Mouse (Mus musculus) forebrain, embryonic 15.5 days (tissue): ENCODE results near the gene Prss56. TPM values are rescaled to one million over a fixed set of nuclear protein-coding genes. Genes with fewer than 3 reads are reported as not detected.

Experiments
- ATAC-seq: fragments of 200-750 bp; cut with Nextera tagmentation; replicated peaks from 2 replicates; pipeline ENCODE4 v1.8.0; 2017; ENCODE audit warnings: mild to moderate bottlenecking, moderate TSS enrichment, moderate library complexity
- H3K27ac ChIP-seq: fragments of 300-500 bp; sonication (generic); replicated peaks from 2 replicates; pipeline ENCODE4 v1.5.1; 2015; ENCODE audit warnings: mild to moderate bottlenecking, inconsistent platforms
- H3K27me3 ChIP-seq: fragments of 300-500 bp; sonication (generic); 2 replicates; pipeline ENCODE4 v1.6.1; 2015; ENCODE audit warnings: inconsistent platforms
- H3K36me3 ChIP-seq: fragments of 300-500 bp; sonication (generic); 2 replicates; pipeline ENCODE4 v1.6.1; 2015; ENCODE audit warnings: mild to moderate bottlenecking, inconsistent platforms
- H3K4me1 ChIP-seq: fragments of 300-500 bp; sonication (generic); 2 replicates; pipeline ENCODE4 v1.6.1; 2015; ENCODE audit warnings: inconsistent platforms
- H3K4me2 ChIP-seq: fragments of 300-500 bp; sonication (generic); replicated peaks from 2 replicates; pipeline ENCODE4 v1.6.1; 2015; ENCODE audit warnings: mild to moderate bottlenecking, inconsistent platforms
- H3K4me3 ChIP-seq: fragments of 300-500 bp; sonication (generic); 2 replicates; pipeline ENCODE4 v1.5.1; 2015; ENCODE audit warnings: mild to moderate bottlenecking, inconsistent platforms
- H3K9ac ChIP-seq: fragments of 300-500 bp; sonication (generic); replicated peaks from 2 replicates; pipeline ENCODE4 v1.6.1; 2015; ENCODE audit warnings: mild to moderate bottlenecking, inconsistent platforms
- H3K9me3 ChIP-seq: fragments of 300-500 bp; sonication (generic); 2 replicates; pipeline ENCODE4 v1.6.1; 2016; ENCODE audit warnings: inconsistent platforms
- WGBS: fragments of 180-500 bp; shearing (Covaris S2); methylation state at CpG from one replicate; pipeline ENCODE4 v1.1.7; 2015; ENCODE audit warnings: mixed read lengths; 5-methylcytosine and 5-hydroxymethylcytosine counted together
- polyA plus RNA-seq: library from polyadenylated mRNA; unstranded; fragments of >200 nt; fragmentation: Nextera tagmentation; extraction: Ambion mirVana; gene quantifications from 2 replicates; pipeline ENCODE4 v1.2.1, GENCODE M21; 2015

Gene Prss56
- 0.92 and 1.2 TPM in 2 replicates for polyA plus RNA-seq

DNA sequence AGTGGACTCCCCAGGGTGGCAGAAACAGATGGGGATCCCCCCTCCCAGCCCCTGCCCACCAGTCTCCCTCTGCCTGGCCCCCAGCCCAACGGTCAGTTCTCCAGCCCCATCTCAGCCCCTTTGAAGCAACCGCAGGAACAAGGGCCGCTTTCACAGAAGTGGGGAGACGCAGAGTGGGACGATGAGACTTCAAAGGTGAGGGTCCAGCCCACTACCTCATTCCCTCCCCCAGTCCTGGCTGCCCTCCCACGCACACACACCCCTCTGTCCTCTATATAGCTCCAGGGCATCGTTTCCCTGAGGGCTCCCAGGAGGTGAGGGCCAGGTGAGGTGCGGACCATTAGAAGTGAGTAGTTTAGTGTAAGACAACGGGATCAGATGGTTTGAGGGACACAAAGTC is at the start of gene Prss56:
Gene Prss56 (plus strand): TSS at position 301 of the 400 bp plus-strand sequence.
- Histone ChIP-seq H3K9ac (no peak within 1 kb of the TSS), H3K27me3 (peaks cover 22% of the 10 kb centered on the region)

DNA sequence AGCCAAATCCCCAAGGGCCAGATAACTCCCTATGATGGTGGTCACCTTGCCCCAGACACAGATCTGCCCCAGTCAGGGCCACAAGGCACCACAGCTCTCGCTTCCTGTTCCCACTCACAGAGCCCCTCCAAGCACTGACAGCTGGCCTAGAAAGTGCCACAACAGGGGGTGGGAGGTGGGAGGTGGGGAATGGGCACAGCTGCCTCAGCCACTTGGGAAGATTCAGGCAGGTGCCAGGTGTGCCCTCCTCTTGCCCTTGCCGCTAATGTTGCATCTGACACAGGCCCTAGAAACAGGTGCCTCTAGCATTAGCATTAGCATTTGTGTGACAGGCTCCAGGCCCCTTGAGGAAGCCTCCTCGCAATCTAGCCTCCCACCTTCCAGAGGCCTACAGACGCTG is 41.6 kb upstream of the Prss56 start:
- Histone ChIP-seq H3K4me1 (peaks cover 7% of the 10 kb centered on the region; the same call in 1 of the 2 replicates), H3K4me3 (no peak overlapping the region), H3K9me3 (no peaks in the 10 kb centered on the region), H3K36me3 (no peaks in the 10 kb centered on the region), H3K9ac (no peak overlapping the region), H3K4me2 (no peak overlapping the region), H3K27me3 (no peaks in the 10 kb centered on the region), H3K27ac (no peak overlapping the region)
- 64% methylated on average over 4 of the region's 4 CpGs for WGBS
- no peak for ATAC-seq

More for the DNA sequence above, at the start of gene Prss56:
- Histone ChIP-seq H3K4me1 (peaks cover 22% of the 10 kb centered on the region), H3K4me2 (no peak within 1 kb of the TSS), H3K36me3 (no peaks in the 10 kb centered on the region), H3K9me3 (no peaks in the 10 kb centered on the region), H3K27ac (no peak within 1 kb of the TSS), H3K4me3 (no peak within 1 kb of the TSS)
- 50% methylated on average over 9 of the region's 9 CpGs for whole genome bisulfite sequencing
- no peak for ATAC-seq

DNA sequence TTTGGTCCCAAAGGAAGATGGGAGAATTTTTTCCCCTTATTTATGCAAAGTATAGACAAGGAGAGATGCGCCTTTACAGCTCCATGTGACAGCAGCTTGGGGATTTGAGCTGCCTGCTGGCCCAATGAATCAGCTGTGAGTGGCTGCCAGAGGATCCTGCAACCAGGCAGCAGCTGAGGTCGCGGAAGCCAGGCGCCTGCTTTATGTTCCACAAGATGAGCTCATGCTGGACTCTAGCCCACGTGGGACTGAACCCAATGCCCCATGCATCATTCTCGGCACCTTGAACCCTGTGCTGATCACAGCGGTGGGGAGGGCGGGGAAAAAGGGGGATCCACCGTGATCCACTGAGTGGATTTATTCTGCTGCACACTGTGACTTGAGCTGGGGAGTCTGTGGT is 40.7 kb upstream of the Prss56 start:
- Histone ChIP-seq H3K9me3 (no peaks in the 10 kb centered on the region), H3K36me3 (no peaks in the 10 kb centered on the region), H3K4me2 (no peak overlapping the region), H3K27ac (no peak overlapping the region), H3K4me1 (peaks cover 7% of the 10 kb centered on the region; the same call in 1 of the 2 replicates), H3K4me3 (no peak overlapping the region), H3K27me3 (no peaks in the 10 kb centered on the region), H3K9ac (no peak overlapping the region)
- ATAC-seq = peak; percentile 60
- 46% methylated on average over 9 of the region's 9 CpGs for WGBS

DNA sequence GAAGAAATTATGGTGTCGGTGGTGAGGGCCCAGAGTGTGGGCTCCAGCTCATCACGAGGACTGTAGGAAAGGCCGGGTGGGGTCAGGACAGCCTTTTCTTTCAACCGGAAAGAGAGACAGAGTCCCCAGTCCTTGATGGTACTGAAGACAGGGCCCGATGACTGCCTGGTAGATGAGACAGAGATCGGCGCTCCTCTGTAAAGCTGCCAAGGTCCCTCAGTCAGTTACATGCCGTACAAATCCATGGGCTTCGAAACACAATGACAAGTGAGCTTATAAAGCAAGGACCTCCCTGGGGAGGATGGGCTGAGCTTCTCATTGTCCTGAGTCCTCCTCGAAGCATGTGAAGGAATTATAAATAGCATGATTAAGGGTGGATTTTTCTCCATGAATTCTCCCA is 40.0 kb upstream of the Prss56 start:
- H3K4me1 ChIP-seq = peaks cover 7% of the 10 kb centered on the region; the same call in 1 of the 2 replicates
- no peak overlapping the region for H3K4me3 ChIP-seq
- H3K4me2 ChIP-seq = no peak overlapping the region
- no peak overlapping the region for H3K9ac ChIP-seq
- 0 out of 2 replicates have a peak, but pooled peaks have one; percentile 11 for ATAC-seq
- H3K27ac ChIP-seq = no peak overlapping the region
- no peaks in the 10 kb centered on the region for H3K9me3 ChIP-seq
- H3K27me3 ChIP-seq = no peaks in the 10 kb centered on the region
- H3K36me3 ChIP-seq = no peaks in the 10 kb centered on the region
- WGBS = 70% methylated on average over 10 of the region's 10 CpGs

DNA sequence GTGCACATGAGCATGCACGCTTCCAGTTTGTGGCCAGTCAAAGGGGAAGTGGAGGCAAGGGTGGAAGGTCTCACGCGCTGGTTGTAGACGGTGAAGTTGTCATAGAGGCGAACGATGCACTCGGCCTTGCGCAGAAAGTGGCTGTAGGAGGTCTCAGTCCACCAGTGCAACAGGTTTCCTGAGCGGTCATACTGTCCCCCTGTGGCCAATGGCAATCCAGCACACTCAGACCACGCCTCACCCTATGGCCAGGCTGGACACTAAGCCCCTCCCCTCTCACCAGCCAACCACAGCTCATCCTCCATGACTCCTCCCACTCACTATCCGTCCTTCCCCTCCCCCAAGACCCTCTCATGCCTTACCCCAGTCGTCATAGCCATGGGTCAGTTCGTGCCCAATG is 33.7 kb upstream of the Prss56 start:
- peaks cover 42% of the 10 kb centered on the region for H3K27me3 ChIP-seq
- WGBS = 37% methylated on average over 13 of the region's 13 CpGs

DNA sequence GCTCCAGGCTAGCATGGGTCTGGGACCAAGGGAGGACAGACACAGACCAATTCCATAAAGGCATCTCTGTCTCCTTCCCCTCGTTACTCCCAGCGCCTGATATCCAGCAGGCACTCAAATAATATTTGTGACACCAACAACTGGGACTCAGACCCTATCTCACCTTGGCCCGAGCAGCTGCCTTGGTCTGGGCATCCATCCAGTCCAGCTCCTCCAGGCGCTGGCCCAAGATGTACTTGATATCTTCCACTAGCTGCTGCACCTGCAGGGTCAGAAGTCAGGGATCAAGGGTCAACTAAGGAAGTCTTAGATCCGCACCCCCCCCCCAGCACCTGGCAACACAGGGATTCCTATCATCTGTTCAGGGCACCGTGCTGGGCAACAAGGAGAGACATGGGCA is 31.8 kb upstream of the Prss56 start:
- Histone ChIP-seq H3K4me1 (peaks cover 30% of the 10 kb centered on the region), H3K27ac (no peak overlapping the region), H3K36me3 (no peaks in the 10 kb centered on the region), H3K27me3 (peaks cover 60% of the 10 kb centered on the region), H3K9ac (no peak overlapping the region), H3K4me3 (no peak overlapping the region), H3K4me2 (no peak overlapping the region), H3K9me3 (no peaks in the 10 kb centered on the region)
- 88% methylated on average over 6 of the region's 6 CpGs for WGBS
- ATAC-seq = no peak

More for the DNA sequence above, 33.7 kb upstream of the Prss56 start:
- peaks cover 12% of the 10 kb centered on the region for H3K4me1 ChIP-seq
- no peaks in the 10 kb centered on the region for H3K9me3 ChIP-seq
- ATAC-seq = no peak
- no peak overlapping the region for H3K4me3 ChIP-seq
- no peak overlapping the region for H3K9ac ChIP-seq
- H3K36me3 ChIP-seq = no peaks in the 10 kb centered on the region
- H3K27ac ChIP-seq = no peak overlapping the region
- no peak overlapping the region for H3K4me2 ChIP-seq

DNA sequence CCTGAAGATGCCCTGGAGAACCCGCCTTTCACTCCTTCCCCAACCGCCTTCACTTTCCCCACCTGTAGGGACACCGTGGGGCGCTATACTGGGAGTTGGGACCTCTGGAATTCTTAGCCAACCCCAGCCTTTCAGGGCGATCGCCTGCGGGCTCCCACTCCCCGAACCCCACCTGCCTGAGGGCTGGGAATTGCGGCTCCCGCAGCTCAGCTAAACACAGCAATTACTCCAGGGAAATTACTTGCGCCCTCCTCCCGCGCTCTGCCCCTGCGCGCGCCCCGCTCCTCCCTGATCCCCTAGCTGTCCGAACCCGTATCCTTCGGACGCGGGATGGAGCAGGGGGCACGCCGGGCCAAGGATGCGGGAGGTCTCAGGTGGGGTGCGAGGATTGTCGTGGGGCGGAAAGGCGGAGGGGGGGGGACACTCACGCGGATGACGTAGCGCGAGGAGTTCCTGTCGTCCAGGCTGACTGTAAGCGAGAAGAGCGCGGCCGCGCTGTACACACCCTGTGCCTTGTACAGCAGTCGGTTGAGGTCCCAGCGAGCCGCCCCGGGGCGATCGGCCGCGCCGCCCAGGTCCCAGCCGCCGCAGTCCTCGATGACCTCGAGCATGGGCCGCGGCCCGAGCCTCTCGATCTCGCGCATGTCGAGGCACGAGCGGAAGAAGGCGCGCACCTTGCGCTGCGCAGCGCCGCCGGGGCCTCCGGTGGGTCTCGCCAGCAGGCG is 29.2 kb upstream of the Prss56 start:
- peak overlapping the region; percentile 29; the same call in 1 of the 2 replicates for H3K9ac ChIP-seq
- H3K9me3 ChIP-seq = no peaks in the 10 kb centered on the region
- peaks cover 85% of the 10 kb centered on the region for H3K27me3 ChIP-seq
- under 1% methylated on average over 70 of the region's 72 CpGs for WGBS
- no peaks in the 10 kb centered on the region for H3K36me3 ChIP-seq
- 0 out of 2 replicates have a peak, but pooled peaks have one; percentile 18 for ATAC-seq
- H3K27ac ChIP-seq = no peak overlapping the region
- H3K4me1 ChIP-seq = peaks cover 30% of the 10 kb centered on the region
- peak overlapping the region; percentile 47 for H3K4me3 ChIP-seq
- H3K4me2 ChIP-seq = peak overlapping the region; percentile 68

DNA sequence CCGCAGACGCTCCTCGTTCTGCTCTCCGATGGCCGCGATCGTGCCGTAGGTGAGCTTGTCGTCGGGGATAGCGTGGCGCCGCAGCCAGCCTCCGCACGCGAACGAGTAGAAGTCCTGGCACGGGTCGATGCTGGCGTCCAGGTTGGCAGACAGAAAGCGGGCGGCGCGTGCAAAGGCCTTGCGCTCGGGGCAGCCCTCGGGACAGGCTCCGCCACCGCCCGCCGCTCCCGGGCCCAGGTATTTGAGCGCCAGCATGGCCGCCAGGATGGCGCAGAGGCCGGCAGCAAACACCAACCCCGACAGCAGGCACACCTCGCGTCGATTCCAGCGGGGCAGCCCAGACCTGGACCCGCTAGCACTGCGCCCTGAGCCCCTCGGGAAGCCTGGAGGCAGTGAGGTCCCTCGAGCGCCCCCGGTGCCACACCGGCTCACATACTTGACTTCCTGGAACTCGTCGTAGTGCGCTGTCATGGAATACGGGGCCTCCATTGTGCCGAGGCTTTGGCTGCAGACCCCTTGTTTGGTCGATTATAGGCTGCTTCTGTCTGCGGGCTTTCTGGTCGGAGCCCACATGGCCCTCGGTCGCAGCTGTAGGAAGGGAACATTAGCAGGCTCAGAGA is 28.5 kb upstream of the Prss56 start:
- Histone ChIP-seq H3K27me3 (peaks cover 85% of the 10 kb centered on the region), H3K9me3 (no peaks in the 10 kb centered on the region), H3K4me3 (peak overlapping the region; percentile 47), H3K4me1 (peaks cover 30% of the 10 kb centered on the region), H3K4me2 (peak overlapping the region; percentile 68), H3K9ac (peak overlapping the region; percentile 29; the same call in 1 of the 2 replicates), H3K27ac (no peak overlapping the region), H3K36me3 (no peaks in the 10 kb centered on the region)
- WGBS = 1% methylated on average over 58 of the region's 58 CpGs
- 0 out of 2 replicates have a peak, but pooled peaks have one; percentile 3 for ATAC-seq

DNA sequence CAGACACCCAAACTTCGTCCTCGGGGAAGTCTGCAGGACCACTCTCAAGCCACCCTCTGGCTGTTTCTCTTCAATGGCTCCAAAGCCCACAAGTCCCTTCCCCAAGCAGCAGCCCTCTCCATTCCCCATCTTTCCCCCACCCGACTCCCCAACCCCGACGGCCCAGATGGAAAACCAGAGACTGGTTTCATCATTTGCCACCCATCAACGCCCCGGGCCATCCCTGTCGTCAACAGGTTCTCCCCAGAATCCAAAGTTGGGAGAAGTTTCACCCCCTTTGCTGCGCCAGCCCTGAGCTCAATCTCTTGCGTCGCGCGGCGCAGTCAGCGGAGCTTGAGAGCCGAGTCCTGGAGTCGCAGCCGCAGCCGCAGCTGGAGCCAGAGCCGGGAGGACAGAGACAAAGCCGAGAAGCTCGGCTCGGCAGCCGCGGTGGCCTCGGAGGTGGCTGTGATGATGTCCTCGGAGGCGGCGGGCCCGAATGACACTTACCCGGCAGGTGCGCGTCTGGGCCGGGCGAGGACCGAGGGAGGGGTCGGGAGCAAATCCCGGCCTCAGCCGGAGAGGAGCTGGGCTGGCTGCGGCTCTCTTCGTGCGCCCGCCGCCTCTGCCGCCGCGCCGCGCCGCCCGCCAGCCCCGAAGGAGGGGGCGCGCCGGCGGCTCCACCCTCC is 27.4 kb upstream of the Prss56 start:
- Histone ChIP-seq H3K9ac (peak overlapping the region; percentile 39), H3K27ac (0 out of 2 replicates have a peak overlapping the region, but pooled peaks have one; percentile 32), H3K4me3 (peak overlapping the region; percentile 47), H3K27me3 (peaks cover 81% of the 10 kb centered on the region), H3K4me1 (peaks cover 30% of the 10 kb centered on the region), H3K36me3 (no peaks in the 10 kb centered on the region), H3K4me2 (peak overlapping the region; percentile 68), H3K9me3 (no peaks in the 10 kb centered on the region)
- peak; percentile 24 for ATAC-seq
- WGBS = 1% methylated on average over 39 of the region's 56 CpGs

DNA sequence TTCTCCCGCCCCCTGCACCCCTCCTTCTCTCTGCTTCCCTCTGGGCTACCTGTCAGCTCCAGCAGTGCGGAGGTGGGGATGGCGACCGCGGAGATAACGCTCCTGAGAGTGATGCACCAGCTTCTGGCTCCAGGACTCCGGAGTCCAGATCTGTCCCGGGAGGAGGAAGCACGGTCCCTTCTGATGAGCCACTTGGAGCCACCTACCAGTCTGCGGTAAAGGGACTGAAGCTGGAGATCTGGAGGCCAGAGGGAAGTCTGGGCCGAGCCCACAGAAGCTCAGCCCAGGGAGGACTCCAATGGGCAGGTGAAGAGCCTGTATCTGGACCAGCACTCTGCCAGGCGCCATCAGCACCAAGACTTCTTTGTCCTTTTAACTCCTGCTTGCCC is 26.9 kb upstream of the Prss56 start, which contains the start of gene Ecel1:
Gene Ecel1 (minus strand): TSS at position 323 of the 389 bp plus-strand sequence.
- Histone ChIP-seq H3K27ac (0 out of 2 replicates have a peak within 1 kb of the TSS, but pooled peaks have one; percentile 32), H3K36me3 (no peaks in the 10 kb centered on the region), H3K9ac (peak within 1 kb of the TSS; percentile 39), H3K4me1 (peaks cover 30% of the 10 kb centered on the region), H3K4me3 (peak within 1 kb of the TSS; percentile 47), H3K9me3 (no peaks in the 10 kb centered on the region), H3K4me2 (peak within 1 kb of the TSS; percentile 68), H3K27me3 (peaks cover 75% of the 10 kb centered on the region)
- peak; percentile 24 for ATAC-seq
- WGBS = 2% methylated on average over 11 of the region's 12 CpGs

DNA sequence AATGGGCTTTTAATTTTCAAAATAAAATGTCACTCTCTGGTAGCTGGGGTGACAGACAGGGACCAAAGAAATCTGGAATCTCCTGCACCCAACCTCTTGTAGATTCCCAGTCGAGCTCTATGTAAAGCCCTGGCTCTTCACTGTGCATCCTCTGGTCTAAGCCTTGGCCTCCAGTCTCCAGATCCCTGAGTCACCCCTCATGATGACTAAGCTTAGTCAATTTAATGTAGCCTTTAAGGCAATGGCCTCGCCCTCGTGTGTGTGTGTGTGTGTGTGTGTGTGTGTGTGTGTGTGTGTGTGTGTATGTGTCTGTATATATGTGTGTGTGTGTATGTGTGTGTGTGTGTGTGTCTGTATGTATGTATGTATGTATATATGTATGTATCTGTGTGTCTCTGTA is 23.7 kb upstream of the Prss56 start:
- Histone ChIP-seq H3K4me3 (no peak overlapping the region), H3K4me2 (no peak overlapping the region), H3K9me3 (no peaks in the 10 kb centered on the region), H3K27ac (no peak overlapping the region), H3K4me1 (peaks cover 25% of the 10 kb centered on the region), H3K9ac (no peak overlapping the region), H3K36me3 (no peaks in the 10 kb centered on the region), H3K27me3 (peaks cover 43% of the 10 kb centered on the region)
- no peak for ATAC-seq
- WGBS = 73% methylated on average over 3 of the region's 3 CpGs
